Mouse (Mus musculus) CH12.LX (cell line): Measurements from ENCODE around the gene Xntrpc. TPM values are rescaled to one million over a fixed set of nuclear protein-coding genes. Genes with fewer than 3 reads are reported as not detected.

ENCODE experiments used
- DNase-seq: peaks from one replicate; pipeline ENCODE4 v3.0.0-alpha.2; 2013; ENCODE audit errors: extremely low read depth
- H3K27ac ChIP-seq: 2 replicates; pipeline ENCODE4 v1.5.1; 2012; ENCODE audit warnings: low read depth, mild to moderate bottlenecking, control low read depth, moderate library complexity; ENCODE audit not compliant: insufficient read depth
- H3K27me3 ChIP-seq: replicated peaks from 2 replicates; pipeline ENCODE3; 2012; ENCODE audit warnings: inconsistent platforms
- H3K36me3 ChIP-seq, 2 experiments: replicated peaks in 1 of 2; 2 replicates each; pipeline versions ENCODE3 to v1.6.1; 2012; ENCODE audit warnings: inconsistent platforms in 1 of 2, low read length in 1 of 2, mild to moderate bottlenecking in 1 of 2, mixed read lengths in 1 of 2, moderate library complexity in 1 of 2; ENCODE audit not compliant: control insufficient read depth in 1 of 2, insufficient read depth in 1 of 2
- H3K4me1 ChIP-seq, 2 experiments: 2 replicates each; pipeline ENCODE4 v1.6.1; 2012; ENCODE audit warnings: inconsistent platforms in 1 of 2, moderate library complexity in 1 of 2; ENCODE audit not compliant: insufficient read depth in 2 of 2, control insufficient read depth in 1 of 2
- H3K4me2 ChIP-seq: 2 replicates; pipeline ENCODE4 v1.6.1; 2012; ENCODE audit warnings: low read depth, mild to moderate bottlenecking, control low read depth; ENCODE audit not compliant: poor library complexity, insufficient read depth, severe bottlenecking
- H3K4me3 ChIP-seq, 3 experiments: fragments of 150-350 bp in 1 of 3; sonication (generic) in 1 of 3; replicated peaks in 1 of 3; 2 replicates each; pipeline versions ENCODE3 to v1.5.1; 2011 to 2012; ENCODE audit warnings: low read depth in 2 of 3, low read length in 2 of 3, mild to moderate bottlenecking in 2 of 3, moderate library complexity in 2 of 3, control low read depth in 1 of 3, improper control_type of control experiment in 1 of 3, inconsistent platforms in 1 of 3, mixed read lengths in 1 of 3; ENCODE audit not compliant: poor library complexity in 1 of 3
- H3K79me2 ChIP-seq: replicated peaks from 2 replicates; pipeline ENCODE4 v1.6.1; 2012; ENCODE audit warnings: mild to moderate bottlenecking, moderate library complexity; ENCODE audit not compliant: control insufficient read depth, poor library complexity, insufficient read depth, severe bottlenecking; ENCODE audit errors: extremely low read depth
- H3K9ac ChIP-seq: 2 replicates; pipeline ENCODE4 v1.6.1; 2012; ENCODE audit warnings: low read depth, mild to moderate bottlenecking, control low read depth, moderate library complexity; ENCODE audit not compliant: insufficient read depth
- H3K9me3 ChIP-seq: replicated peaks from 2 replicates; pipeline ENCODE3; 2012; ENCODE audit warnings: low read length, inconsistent platforms, mixed read lengths
- CHD1 ChIP-seq: IDR thresholded peaks from 2 replicates; pipeline ENCODE4 v1.6.1; 2012; ENCODE audit warnings: low read depth, low read length, improper control_type of control experiment, inconsistent platforms
- CHD2 ChIP-seq: IDR thresholded peaks from 2 replicates; pipeline ENCODE4 v1.6.1; 2011; ENCODE audit warnings: low read length, improper control_type of control experiment
- CTCF ChIP-seq, 2 experiments: IDR thresholded peaks in 1 of 2; conservative IDR thresholded peaks in 1 of 2; 2 replicates each; pipeline ENCODE4 v1.5.1; 2011 to 2012; ENCODE audit warnings: low read depth in 2 of 2, low read length in 2 of 2, improper control_type of control experiment in 1 of 2, inconsistent platforms in 1 of 2, mild to moderate bottlenecking in 1 of 2, moderate library complexity in 1 of 2
- ELF1 ChIP-seq: IDR thresholded peaks from 2 replicates; pipeline ENCODE4 v1.6.1; 2014; ENCODE audit warnings: low read depth, mild to moderate bottlenecking, inconsistent platforms, low read length, improper control_type of control experiment
- EP300 ChIP-seq: IDR thresholded peaks from 2 replicates; pipeline ENCODE4 v1.6.1; 2011; ENCODE audit warnings: low read length, improper control_type of control experiment
- ETS1 ChIP-seq: conservative IDR thresholded peaks from 2 replicates; pipeline ENCODE4 v1.6.1; 2012; ENCODE audit warnings: low read depth, mild to moderate bottlenecking, inconsistent platforms, low read length, improper control_type of control experiment, moderate library complexity
- GABPA ChIP-seq: IDR thresholded peaks from 2 replicates; pipeline ENCODE4 v1.6.1; 2012; ENCODE audit warnings: low read depth, low read length, improper control_type of control experiment, inconsistent platforms; ENCODE audit not compliant: insufficient replicate concordance
- HCFC1 ChIP-seq: IDR thresholded peaks from 2 replicates; pipeline ENCODE4 v1.6.1; 2012; ENCODE audit warnings: low read depth, mild to moderate bottlenecking, inconsistent platforms, low read length, improper control_type of control experiment
- JUND ChIP-seq: conservative IDR thresholded peaks from 2 replicates; pipeline ENCODE4 v1.6.1; 2011; ENCODE audit warnings: low read depth, low read length, improper control_type of control experiment
- MAZ ChIP-seq: IDR thresholded peaks from 2 replicates; pipeline ENCODE4 v1.6.1; 2012; ENCODE audit warnings: low read depth, mild to moderate bottlenecking, inconsistent platforms, low read length, improper control_type of control experiment, moderate library complexity
- MEF2A ChIP-seq: IDR thresholded peaks from 2 replicates; pipeline ENCODE4 v1.6.1; 2014; ENCODE audit warnings: low read depth, mild to moderate bottlenecking, inconsistent platforms, low read length, improper control_type of control experiment, borderline replicate concordance
- MXI1 ChIP-seq: IDR thresholded peaks from 2 replicates; pipeline ENCODE4 v1.6.1; 2011; ENCODE audit warnings: mild to moderate bottlenecking, low read depth, low read length, improper control_type of control experiment
- NRF1 ChIP-seq: IDR thresholded peaks from 2 replicates; pipeline ENCODE4 v1.6.1; 2014; ENCODE audit warnings: low read depth, mild to moderate bottlenecking, inconsistent platforms, low read length, improper control_type of control experiment, moderate library complexity
- POLR2AphosphoS2 ChIP-seq: IDR thresholded peaks from 2 replicates; pipeline ENCODE4 v1.6.1; 2011; ENCODE audit warnings: low read depth, low read length, improper control_type of control experiment
- RAD21 ChIP-seq: IDR thresholded peaks from 2 replicates; pipeline ENCODE4 v1.6.1; 2011; ENCODE audit warnings: low read depth, mild to moderate bottlenecking, low read length, improper control_type of control experiment, moderate library complexity
- SIN3A ChIP-seq: IDR thresholded peaks from 2 replicates; pipeline ENCODE4 v1.6.1; 2012; ENCODE audit warnings: low read length, improper control_type of control experiment, inconsistent platforms
- TCF12 ChIP-seq: IDR thresholded peaks from 2 replicates; pipeline ENCODE4 v1.6.1; 2014; ENCODE audit warnings: low read depth, mild to moderate bottlenecking, inconsistent platforms, low read length, improper control_type of control experiment
- UBTF ChIP-seq: IDR thresholded peaks from 2 replicates; pipeline ENCODE4 v1.6.1; 2012; ENCODE audit warnings: low read depth, mild to moderate bottlenecking, inconsistent platforms, low read length, improper control_type of control experiment, moderate library complexity
- USF1 ChIP-seq: IDR thresholded peaks from 2 replicates; pipeline ENCODE4 v1.6.1; 2014; ENCODE audit warnings: low read depth, mild to moderate bottlenecking, inconsistent platforms, low read length, improper control_type of control experiment
- USF2 ChIP-seq: conservative IDR thresholded peaks from 2 replicates; pipeline ENCODE4 v1.6.1; 2011; ENCODE audit warnings: low read depth, low read length, improper control_type of control experiment
- ZKSCAN1 ChIP-seq: IDR thresholded peaks from 2 replicates; pipeline ENCODE4 v1.6.1; 2012; ENCODE audit warnings: low read depth, inconsistent platforms, low read length, improper control_type of control experiment, borderline replicate concordance
- ZMIZ1 ChIP-seq: IDR thresholded peaks from 2 replicates; pipeline ENCODE4 v1.6.1; 2012; ENCODE audit warnings: low read depth, mild to moderate bottlenecking, inconsistent platforms, low read length, improper control_type of control experiment
- dilution Hi-C: fragments of 300-500 bp; cut with MboI; formaldehyde crosslinking; loops from 2 replicates; pipeline ENCODE4 v1.14.3; 2020; ENCODE audit warnings: low sequenced_read_pairs; ENCODE audit not compliant: extremely low pct_unique_long_range_greater_than_20kb, extremely low pct_ligation_motif_present
- in situ Hi-C: fragments of 300-500 bp; cut with MboI; formaldehyde crosslinking; loops from 3 replicates; pipeline ENCODE4 v1.14.3; 2019; ENCODE audit warnings: low sequenced_read_pairs, low pct_ligation_motif_present, low pct_unique_long_range_greater_than_20kb, mixed read lengths
- polyA plus RNA-seq: library from polyadenylated mRNA; unstranded; fragments of >175 nt; gene quantifications from 2 replicates; pipeline ENCODE4 v1.2.1, GENCODE M21; 2012; ENCODE audit warnings: low read depth; ENCODE audit not compliant: insufficient read length
- total RNA-seq, 2 experiments: library from RNA; depleted of rRNA; stranded (reverse); fragments of 300-350 nt in 1 of 2; fragments of >200 nt in 1 of 2; gene quantifications; 2 replicates each; pipeline ENCODE4 v1.2.3; 2012 to 2014

Gene Xntrpc
- total and polyA plus RNA-seq, 3 experiments: 0.64 to 1.9 (median 1.7) TPM

DNA sequence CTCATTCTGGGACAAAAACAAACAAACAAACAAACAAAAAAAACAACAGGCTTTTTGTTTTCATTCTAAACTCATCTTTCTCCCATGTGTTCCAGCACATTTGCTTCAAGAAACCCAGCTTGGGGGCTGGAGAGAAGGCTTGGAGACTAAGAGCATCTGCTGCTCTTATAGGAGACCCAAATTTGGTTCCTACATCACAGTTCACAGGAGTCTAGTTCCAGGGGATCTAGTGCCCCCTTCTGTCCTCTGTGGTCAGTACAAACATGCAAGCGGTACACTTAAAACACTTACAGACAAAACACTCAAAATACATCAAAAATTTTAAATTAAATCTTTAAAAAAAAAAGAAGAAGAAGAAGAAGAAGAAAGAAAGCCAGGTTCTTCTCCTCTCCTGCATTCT is 30.6 kb upstream of the Xntrpc start:
- Histone ChIP-seq H3K79me2 (no peaks in the 10 kb centered on the region; the same call in 1 of the 2 replicates), H3K27me3 (no peaks in the 10 kb centered on the region), H3K4me1 (peaks cover 2 to 18% of the 10 kb centered on the region in 2 experiments; a peak in 3 of 4 replicates), H3K36me3 (peaks cover 64 to 92% of the 10 kb centered on the region in 2 experiments), H3K27ac (no peak overlapping the region), H3K9me3 (no peaks in the 10 kb centered on the region), H3K4me2 (no peak overlapping the region), H3K4me3 (no peak overlapping the region), H3K9ac (no peak overlapping the region)
- in situ Hi-C loops: no loop called here
- TF ChIP-seq MXI1 (no peak), CTCF (conservative IDR thresholded peaks at IDR 0.05 in 1 of 2, IDR thresholded peaks at IDR 0.05 in 1 of 2; ENCODE audit: low read depth in 2 of 2, low read length in 2 of 2) (peak in 1 of 2 experiments; percentile 54; a peak in 2 of 4 replicates), JUND (no peak), RAD21 (peak; percentile 48), NRF1 (no peak), MEF2A (no peak)
- DNase-seq: no peak
- dilution Hi-C loops: no loop called here

DNA sequence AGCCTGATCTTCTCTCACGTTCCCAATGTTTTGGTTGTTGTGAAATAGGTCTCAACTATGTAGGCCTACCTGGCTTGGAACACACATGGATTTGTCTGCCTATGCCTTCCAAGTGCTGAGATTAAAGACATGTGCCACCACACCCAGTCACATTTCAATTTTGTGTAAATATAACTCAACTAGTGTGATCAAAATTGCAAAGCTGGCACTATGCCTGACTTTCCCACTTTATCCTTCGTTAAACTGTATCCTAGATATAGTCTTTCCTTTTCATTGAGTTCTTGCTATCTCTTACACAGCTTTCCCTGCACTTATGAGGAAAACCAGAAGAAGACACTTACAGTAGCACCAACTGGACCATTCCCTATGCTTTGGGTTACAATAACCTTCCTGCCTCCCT is 30.0 kb upstream of the Xntrpc start:
- Histone ChIP-seq H3K27ac (no peak overlapping the region), H3K27me3 (no peaks in the 10 kb centered on the region), H3K9ac (no peak overlapping the region), H3K4me3 (no peak overlapping the region), H3K4me2 (no peak overlapping the region), H3K36me3 (peaks cover 63 to 93% of the 10 kb centered on the region in 2 experiments), H3K9me3 (no peaks in the 10 kb centered on the region), H3K4me1 (peaks cover 2 to 18% of the 10 kb centered on the region in 2 experiments; a peak in 3 of 4 replicates), H3K79me2 (no peaks in the 10 kb centered on the region; the same call in 1 of the 2 replicates)
- in situ Hi-C loops: no loop called here
- no peak for DNase-seq
- dilution Hi-C loops: no loop called here
- no peak for TF ChIP-seq USF2
- TF ChIP-seq ETS1: no peak
- no peak for TF ChIP-seq MAZ
- no peak for TF ChIP-seq MEF2A
- no peak for TF ChIP-seq ZKSCAN1
- TF ChIP-seq CHD2: no peak
- no peak for TF ChIP-seq CHD1
- TF ChIP-seq, all 38 proteins: peak for 0

- in situ Hi-C loops: no loop called here
- Histone ChIP-seq H3K9me3 (no peaks in the 10 kb centered on the region), H3K27me3 (no peaks in the 10 kb centered on the region), H3K9ac (no peak overlapping the region), H3K4me3 (no peak overlapping the region), H3K27ac (no peak overlapping the region), H3K4me1 (peaks cover 0 to 5% of the 10 kb centered on the region in 2 experiments; a peak in 2 of 4 replicates), H3K79me2 (no peaks in the 10 kb centered on the region; the same call in 1 of the 2 replicates), H3K36me3 (peaks cover 57 to 91% of the 10 kb centered on the region in 2 experiments), H3K4me2 (no peak overlapping the region)
- dilution Hi-C loops: no loop called here
- TF ChIP-seq NRF1: no peak
- no peak for TF ChIP-seq CTCF (conservative IDR thresholded peaks at IDR 0.05 in 1 of 2, IDR thresholded peaks at IDR 0.05 in 1 of 2; ENCODE audit: low read depth in 2 of 2, low read length in 2 of 2)
- TF ChIP-seq ELF1: no peak
- no peak for TF ChIP-seq MXI1
- TF ChIP-seq ZKSCAN1: no peak
- TF ChIP-seq ZMIZ1: no peak
- TF ChIP-seq USF2: no peak
- no peak for TF ChIP-seq TCF12
- TF ChIP-seq EP300: no peak
- TF ChIP-seq GABPA: no peak
- no peak for TF ChIP-seq RAD21
- no peak for TF ChIP-seq CHD2
- no peak for TF ChIP-seq POLR2AphosphoS2
- no peak for TF ChIP-seq SIN3A
- no peak for TF ChIP-seq MAZ
- no peak for TF ChIP-seq UBTF
- TF ChIP-seq HCFC1: no peak
- TF ChIP-seq USF1: no peak
- DNase-seq: no peak
Measured at GRCm38 (mm10) chr7:102037318-102037717, 28.2 kb upstream of the Xntrpc start.
